Mouse (Mus musculus) midbrain, embryonic 15.5 days (tissue): Measurements from ENCODE around the gene Them7. TPM values are rescaled to one million over a fixed set of nuclear protein-coding genes. Genes with fewer than 3 reads are reported as not detected.

Experiments
- ATAC-seq: fragments of 200-750 bp; cut with Nextera tagmentation; replicated peaks from 2 replicates; pipeline ENCODE4 v1.8.0; 2017; ENCODE audit warnings: moderate TSS enrichment
- H3K27ac ChIP-seq: fragments of 300-500 bp; sonication (generic); 2 replicates; pipeline ENCODE4 v1.5.1; 2015; ENCODE audit warnings: mild to moderate bottlenecking, inconsistent platforms
- H3K27me3 ChIP-seq: fragments of 300-500 bp; sonication (generic); replicated peaks from 2 replicates; pipeline ENCODE4 v1.6.1; 2015; ENCODE audit warnings: inconsistent platforms
- H3K36me3 ChIP-seq: fragments of 300-500 bp; sonication (generic); replicated peaks from 2 replicates; pipeline ENCODE4 v1.6.1; 2015; ENCODE audit warnings: inconsistent platforms
- H3K4me1 ChIP-seq: fragments of 300-500 bp; sonication (generic); 2 replicates; pipeline ENCODE4 v1.6.1; 2015; ENCODE audit warnings: inconsistent platforms
- H3K4me2 ChIP-seq: fragments of 300-500 bp; sonication (generic); 2 replicates; pipeline ENCODE4 v1.6.1; 2015; ENCODE audit warnings: inconsistent platforms, mild to moderate bottlenecking, moderate library complexity
- H3K4me3 ChIP-seq: fragments of 300-500 bp; sonication (generic); 2 replicates; pipeline ENCODE4 v1.5.1; 2015; ENCODE audit warnings: mild to moderate bottlenecking, inconsistent platforms
- H3K9ac ChIP-seq: fragments of 300-500 bp; sonication (generic); 2 replicates; pipeline ENCODE4 v1.6.1; 2015; ENCODE audit warnings: mild to moderate bottlenecking, inconsistent platforms
- H3K9me3 ChIP-seq: fragments of 300-500 bp; sonication (generic); 2 replicates; pipeline ENCODE4 v1.6.1; 2016; ENCODE audit warnings: inconsistent platforms
- WGBS: fragments of 180-500 bp; shearing (Covaris S2); methylation state at CpG from one replicate; pipeline ENCODE4 v1.1.7; 2015; ENCODE audit warnings: mixed read lengths; 5-methylcytosine and 5-hydroxymethylcytosine counted together
- polyA plus RNA-seq: library from polyadenylated mRNA; unstranded; fragments of >200 nt; fragmentation: Nextera tagmentation; extraction: Ambion mirVana; gene quantifications from 2 replicates; pipeline ENCODE4 v1.2.1, GENCODE M21; 2015

Them7 gene
- polyA plus RNA-seq, 1 experiment from 2014 or later, result not detected

GRCm38 (mm10) chr2:105219229-105219628 lies 4.9 kb upstream of the Them7 start:
- Histone ChIP-seq H3K4me2 (no peak overlapping the region), H3K27ac (no peak overlapping the region), H3K9ac (no peak overlapping the region), H3K4me1 (peaks cover 2% of the 10 kb centered on the region), H3K36me3 (no peaks in the 10 kb centered on the region), H3K9me3 (no peaks in the 10 kb centered on the region), H3K27me3 (peaks cover 8% of the 10 kb centered on the region; the same call in 1 of the 2 replicates), H3K4me3 (no peak overlapping the region)
- no peak for ATAC-seq
- WGBS, result 93% methylated on average over 5 of the region's 5 CpGs

GRCm38 (mm10) chr2:105219664-105220063 lies 4.5 kb upstream of the Them7 start:
- no peak overlapping the region for H3K4me2 ChIP-seq
- peaks cover 12% of the 10 kb centered on the region for H3K27me3 ChIP-seq
- H3K9me3 ChIP-seq, result no peaks in the 10 kb centered on the region
- 62% methylated on average over 8 of the region's 8 CpGs for WGBS
- H3K36me3 ChIP-seq, result no peaks in the 10 kb centered on the region
- no peak for ATAC-seq
- H3K27ac ChIP-seq, result no peak overlapping the region
- no peak overlapping the region for H3K4me3 ChIP-seq
- H3K9ac ChIP-seq, result no peak overlapping the region
- H3K4me1 ChIP-seq, result peaks cover 7% of the 10 kb centered on the region

- no peak for ATAC-seq
- peaks cover 22% of the 10 kb centered on the region for H3K27me3 ChIP-seq
- H3K9me3 ChIP-seq, result no peaks in the 10 kb centered on the region
- H3K4me2 ChIP-seq, result no peak overlapping the region
- no peaks in the 10 kb centered on the region for H3K36me3 ChIP-seq
- no peak overlapping the region for H3K9ac ChIP-seq
- H3K27ac ChIP-seq, result no peak overlapping the region
- H3K4me3 ChIP-seq, result no peak overlapping the region
- WGBS, result 75% methylated on average over 9 of the region's 9 CpGs
- H3K4me1 ChIP-seq, result peaks cover 8% of the 10 kb centered on the region
These were observed 3.3 kb upstream of the Them7 start for GRCm38 (mm10) chr2:105220738-105221303.

GRCm38 (mm10) chr2:105223606-105224005 lies 514 bp upstream of the Them7 start:
- peaks cover 8% of the 10 kb centered on the region for H3K4me1 ChIP-seq
- H3K27ac ChIP-seq, result no peak overlapping the region
- no peak overlapping the region for H3K4me3 ChIP-seq
- no peak overlapping the region for H3K9ac ChIP-seq
- 90% methylated on average over 11 of the region's 11 CpGs for WGBS
- H3K4me2 ChIP-seq, result no peak overlapping the region
- no peaks in the 10 kb centered on the region for H3K9me3 ChIP-seq
- ATAC-seq, result no peak
- no peaks in the 10 kb centered on the region for H3K36me3 ChIP-seq
- peaks cover 26% of the 10 kb centered on the region for H3K27me3 ChIP-seq

GRCm38 (mm10) chr2:105224987-105225375 lies 861 bp downstream of the Them7 start:
- Histone ChIP-seq H3K9me3 (no peaks in the 10 kb centered on the region), H3K4me3 (no peak overlapping the region), H3K27me3 (peaks cover 26% of the 10 kb centered on the region), H3K4me1 (peaks cover 8% of the 10 kb centered on the region), H3K4me2 (no peak overlapping the region), H3K9ac (no peak overlapping the region), H3K36me3 (no peaks in the 10 kb centered on the region), H3K27ac (no peak overlapping the region)
- 58% methylated on average over 3 of the region's 3 CpGs for WGBS
- ATAC-seq, result no peak

- Histone ChIP-seq H3K9ac (no peak overlapping the region), H3K9me3 (no peaks in the 10 kb centered on the region), H3K27me3 (peaks cover 26% of the 10 kb centered on the region), H3K36me3 (no peaks in the 10 kb centered on the region), H3K4me3 (no peak overlapping the region), H3K4me2 (no peak overlapping the region), H3K27ac (no peak overlapping the region), H3K4me1 (peaks cover 8% of the 10 kb centered on the region)
- 66% methylated on average over 7 of the region's 7 CpGs for WGBS
- ATAC-seq, result no peak
These were observed 2.3 kb downstream of the Them7 start for GRCm38 (mm10) chr2:105226297-105226958.

GRCm38 (mm10) chr2:105228416-105228815 lies 4.3 kb downstream of the Them7 start:
- H3K4me3 ChIP-seq, result no peak overlapping the region
- H3K4me1 ChIP-seq, result peaks cover 8% of the 10 kb centered on the region
- no peaks in the 10 kb centered on the region for H3K9me3 ChIP-seq
- H3K27ac ChIP-seq, result no peak overlapping the region
- no peak overlapping the region for H3K4me2 ChIP-seq
- peaks cover 25% of the 10 kb centered on the region for H3K27me3 ChIP-seq
- H3K9ac ChIP-seq, result no peak overlapping the region
- ATAC-seq, result no peak
- WGBS, result 80% methylated on average over 2 of the region's 2 CpGs
- no peaks in the 10 kb centered on the region for H3K36me3 ChIP-seq

GRCm38 (mm10) chr2:105230333-105230732 lies 6.2 kb downstream of the Them7 start:
- H3K36me3 ChIP-seq, result no peaks in the 10 kb centered on the region

GRCm38 (mm10) chr2:105232386-105232785 lies 8.3 kb downstream of the Them7 start:
- WGBS, result 82% methylated on average over 4 of the region's 4 CpGs
- no peaks in the 10 kb centered on the region for H3K4me1 ChIP-seq
- H3K27ac ChIP-seq, result no peak overlapping the region
- H3K27me3 ChIP-seq, result no peaks in the 10 kb centered on the region
- no peaks in the 10 kb centered on the region for H3K9me3 ChIP-seq
- H3K36me3 ChIP-seq, result no peaks in the 10 kb centered on the region
- no peak overlapping the region for H3K4me3 ChIP-seq
- H3K9ac ChIP-seq, result no peak overlapping the region
- H3K4me2 ChIP-seq, result no peak overlapping the region
- ATAC-seq, result no peak

More at GRCm38 (mm10) chr2:105230333-105230732, 6.2 kb downstream of the Them7 start:
- no peak overlapping the region for H3K4me2 ChIP-seq
- peak; percentile 74 for ATAC-seq
- no peaks in the 10 kb centered on the region for H3K4me1 ChIP-seq
- H3K9ac ChIP-seq, result no peak overlapping the region
- H3K9me3 ChIP-seq, result no peaks in the 10 kb centered on the region
- H3K27me3 ChIP-seq, result peaks cover 7% of the 10 kb centered on the region; the same call in 1 of the 2 replicates
- 2% methylated on average over 1 of the region's 1 CpGs for WGBS
- H3K27ac ChIP-seq, result no peak overlapping the region
- H3K4me3 ChIP-seq, result no peak overlapping the region

- H3K27me3 ChIP-seq, result no peaks in the 10 kb centered on the region
- no peaks in the 10 kb centered on the region for H3K4me1 ChIP-seq
- no peak overlapping the region for H3K4me2 ChIP-seq
- ATAC-seq, result no peak
- no peak overlapping the region for H3K27ac ChIP-seq
- H3K4me3 ChIP-seq, result no peak overlapping the region
- H3K9ac ChIP-seq, result no peak overlapping the region
- no peaks in the 10 kb centered on the region for H3K36me3 ChIP-seq
- H3K9me3 ChIP-seq, result no peaks in the 10 kb centered on the region
- WGBS, result 72% methylated on average over 6 of the region's 6 CpGs
These were observed 10.2 kb downstream of the Them7 start for GRCm38 (mm10) chr2:105234278-105234677.

GRCm38 (mm10) chr2:105235380-105236115 lies 11.4 kb downstream of the Them7 start:
- Histone ChIP-seq H3K36me3 (no peaks in the 10 kb centered on the region), H3K4me1 (no peaks in the 10 kb centered on the region), H3K4me3 (no peak overlapping the region), H3K27me3 (no peaks in the 10 kb centered on the region), H3K9ac (no peak overlapping the region), H3K27ac (no peak overlapping the region), H3K9me3 (no peaks in the 10 kb centered on the region), H3K4me2 (no peak overlapping the region)
- ATAC-seq, result no peak
- WGBS, result 62% methylated on average over 12 of the region's 12 CpGs

- Histone ChIP-seq H3K27me3 (no peaks in the 10 kb centered on the region), H3K27ac (no peak overlapping the region), H3K4me3 (no peak overlapping the region), H3K9ac (no peak overlapping the region), H3K9me3 (no peaks in the 10 kb centered on the region), H3K4me1 (no peaks in the 10 kb centered on the region), H3K36me3 (no peaks in the 10 kb centered on the region), H3K4me2 (no peak overlapping the region)
- WGBS, result 63% methylated on average over 7 of the region's 7 CpGs
- no peak for ATAC-seq
These were observed 13.3 kb downstream of the Them7 start for GRCm38 (mm10) chr2:105237424-105237823.
